Mouse (Mus musculus) liver, embryonic 14.5 days (tissue): ENCODE measurements around the gene Abtb2.

Source experiments
- CTCF ChIP-seq: IDR thresholded peaks from 2 replicates; pipeline ENCODE4 v1.5.1; 2016; ENCODE audit warnings: antibody characterized with exemption, low read depth, control low read depth
- EP300 ChIP-seq: IDR thresholded peaks from 2 replicates; pipeline ENCODE4 v1.6.1; 2016; ENCODE audit warnings: antibody characterized with exemption, low read depth

- TF ChIP-seq CTCF, result no peak
- no peak for TF ChIP-seq EP300
Measured at GRCm38 (mm10) chr2:103762492-103762891, 196.4 kb downstream of the Abtb2 start.
